Mouse (Mus musculus): ENCODE results near the gene Asap2. TPM values are rescaled to one million over a fixed set of nuclear protein-coding genes. Genes with fewer than 3 reads are reported as not detected.
A peak's percentile ranks its signal among the peaks of the same experiment; 100 is the strongest.

Asap2 gene
- polyA plus RNA-seq, 1 experiment from 2014 or later: 7.6 TPM

GRCm38 (mm10) chr12:21191546-21191945 lies 201.3 kb downstream of the Asap2 start:
- H3K4me1 ChIP-seq: no peaks in the 10 kb centered on the region
- H3K9ac ChIP-seq: no peak overlapping the region
- no peaks in the 10 kb centered on the region for H3K36me3 ChIP-seq
- no peak overlapping the region for H3K4me3 ChIP-seq (replicated peaks)
- no peaks in the 10 kb centered on the region for H3K27me3 ChIP-seq
- no peak overlapping the region for H3K4me2 ChIP-seq (replicated peaks)
- H3K9me3 ChIP-seq (replicated peaks): no peaks in the 10 kb centered on the region
- no peak overlapping the region for H3K27ac ChIP-seq (replicated peaks)
- WGBS: 76% methylated on average over 2 of the region's 2 CpGs
- no peak for ATAC-seq (ENCODE audit: insufficient number of reproducible peaks, low FRiP score, low TSS enrichment, low read depth)

DNA sequence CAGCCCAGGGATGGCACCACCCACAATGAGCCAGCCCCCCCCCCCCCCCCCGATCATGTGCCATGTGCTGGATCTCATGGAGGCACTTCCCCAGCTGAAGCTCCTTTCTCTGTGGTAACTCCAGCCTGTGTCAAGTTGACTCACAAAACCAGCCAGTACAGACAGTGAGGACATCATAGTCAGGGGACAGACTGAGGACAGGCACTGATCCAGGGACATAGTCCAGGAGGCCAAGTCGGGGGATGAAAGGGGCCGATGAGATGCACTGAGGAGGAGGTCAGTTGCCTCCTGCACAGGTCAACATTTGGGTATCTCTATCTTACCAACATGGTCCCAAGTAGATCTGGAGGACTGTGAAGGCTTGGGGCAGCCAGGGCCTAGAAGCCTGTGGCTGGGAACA lies 205.2 kb downstream of the Asap2 start:
- Histone ChIP-seq H3K27me3 (no peaks in the 10 kb centered on the region), H3K4me2 (replicated peaks) (no peak overlapping the region), H3K27ac (replicated peaks) (no peak overlapping the region), H3K36me3 (no peaks in the 10 kb centered on the region), H3K9ac (no peak overlapping the region), H3K4me3 (replicated peaks) (no peak overlapping the region), H3K9me3 (replicated peaks) (no peaks in the 10 kb centered on the region), H3K4me1 (no peaks in the 10 kb centered on the region)
- ATAC-seq (ENCODE audit: insufficient number of reproducible peaks, low FRiP score, low TSS enrichment, low read depth): no peak
- 91% methylated on average over 3 of the region's 3 CpGs for WGBS

DNA sequence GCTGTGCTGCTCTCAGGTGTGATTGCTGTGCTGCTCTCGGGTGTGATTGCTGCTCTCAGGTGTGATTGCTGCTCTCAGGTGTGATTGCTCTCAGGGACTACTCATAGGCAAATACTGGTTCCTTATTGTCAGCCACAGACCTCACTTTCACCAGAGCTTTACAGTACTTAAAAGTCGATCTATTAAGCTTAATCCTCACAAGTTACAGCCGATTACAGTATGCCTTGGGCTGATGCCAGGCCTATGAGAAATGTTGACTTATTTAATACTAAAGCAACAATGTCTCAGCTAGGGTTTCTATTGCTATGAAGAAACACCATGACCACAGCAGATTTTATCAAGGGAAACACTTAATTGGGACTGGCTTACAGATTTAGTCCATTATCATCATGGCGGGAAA lies 206.2 kb downstream of the Asap2 start:
- no peaks in the 10 kb centered on the region for H3K36me3 ChIP-seq
- 79% methylated on average over 4 of the region's 4 CpGs for WGBS
- H3K9ac ChIP-seq: no peak overlapping the region
- H3K4me2 ChIP-seq (replicated peaks): no peak overlapping the region
- no peak for ATAC-seq (ENCODE audit: insufficient number of reproducible peaks, low FRiP score, low TSS enrichment, low read depth)
- H3K4me1 ChIP-seq: no peaks in the 10 kb centered on the region
- no peaks in the 10 kb centered on the region for H3K27me3 ChIP-seq
- no peak overlapping the region for H3K4me3 ChIP-seq (replicated peaks)
- no peaks in the 10 kb centered on the region for H3K9me3 ChIP-seq (replicated peaks)
- no peak overlapping the region for H3K27ac ChIP-seq (replicated peaks)

GRCm38 (mm10) chr12:21200613-21201012 lies 210.4 kb downstream of the Asap2 start:
- Histone ChIP-seq H3K4me1 (peaks cover 6% of the 10 kb centered on the region; the same call in 1 of the 2 replicates), H3K4me3 (replicated peaks) (no peak overlapping the region), H3K27me3 (no peaks in the 10 kb centered on the region), H3K36me3 (0 out of 2 replicates have a peak, but pooled peaks cover under 1% of the 10 kb centered on the region), H3K9ac (no peak overlapping the region), H3K4me2 (replicated peaks) (no peak overlapping the region), H3K27ac (replicated peaks) (no peak overlapping the region), H3K9me3 (replicated peaks) (no peaks in the 10 kb centered on the region)
- ATAC-seq (ENCODE audit: insufficient number of reproducible peaks, low FRiP score, low TSS enrichment, low read depth): no peak
- WGBS: 85% methylated on average over 8 of the region's 8 CpGs

GRCm38 (mm10) chr12:21201485-21202269 lies 211.4 kb downstream of the Asap2 start:
- 0 out of 2 replicates have a peak, but pooled peaks cover 9% of the 10 kb centered on the region for H3K36me3 ChIP-seq
- H3K9ac ChIP-seq: no peak overlapping the region
- peaks cover 6% of the 10 kb centered on the region; the same call in 1 of the 2 replicates for H3K4me1 ChIP-seq
- no peak overlapping the region for H3K27ac ChIP-seq (replicated peaks)
- no peak for ATAC-seq (ENCODE audit: insufficient number of reproducible peaks, low FRiP score, low TSS enrichment, low read depth)
- 64% methylated on average over 10 of the region's 10 CpGs for WGBS
- H3K4me2 ChIP-seq (replicated peaks): no peak overlapping the region
- no peaks in the 10 kb centered on the region for H3K9me3 ChIP-seq (replicated peaks)
- H3K27me3 ChIP-seq: no peaks in the 10 kb centered on the region
- no peak overlapping the region for H3K4me3 ChIP-seq (replicated peaks)

- 36% methylated on average over 11 of the region's 11 CpGs for WGBS
Observed at GRCm38 (mm10) chr12:21204701-21205312, 214.5 kb downstream of the Asap2 start.

GRCm38 (mm10) chr12:21205799-21206198 lies 215.5 kb downstream of the Asap2 start:
- H3K4me1 ChIP-seq: peaks cover 6% of the 10 kb centered on the region; the same call in 1 of the 2 replicates
- H3K4me2 ChIP-seq (replicated peaks): no peak overlapping the region
- H3K9me3 ChIP-seq (replicated peaks): no peaks in the 10 kb centered on the region
- no peak overlapping the region for H3K9ac ChIP-seq
- WGBS: 91% methylated on average over 4 of the region's 4 CpGs
- H3K4me3 ChIP-seq (replicated peaks): no peak overlapping the region
- H3K27me3 ChIP-seq: no peaks in the 10 kb centered on the region
- ATAC-seq (ENCODE audit: insufficient number of reproducible peaks, low FRiP score, low TSS enrichment, low read depth): no peak
- 0 out of 2 replicates have a peak, but pooled peaks cover 15% of the 10 kb centered on the region for H3K36me3 ChIP-seq
- no peak overlapping the region for H3K27ac ChIP-seq (replicated peaks)

More at GRCm38 (mm10) chr12:21204701-21205312, 214.5 kb downstream of the Asap2 start:
- Histone ChIP-seq H3K4me1 (peaks cover 6% of the 10 kb centered on the region; the same call in 1 of the 2 replicates), H3K27me3 (no peaks in the 10 kb centered on the region), H3K4me2 (replicated peaks) (no peak overlapping the region), H3K36me3 (0 out of 2 replicates have a peak, but pooled peaks cover 15% of the 10 kb centered on the region), H3K9me3 (replicated peaks) (no peaks in the 10 kb centered on the region), H3K9ac (no peak overlapping the region), H3K27ac (replicated peaks) (peak overlapping the region; percentile 39; the same call in 1 of the 2 replicates), H3K4me3 (replicated peaks) (no peak overlapping the region)
- ATAC-seq (ENCODE audit: insufficient number of reproducible peaks, low FRiP score, low TSS enrichment, low read depth): peak; percentile 52; the same call in 1 of the 2 replicates

GRCm38 (mm10) chr12:21207422-21207821 lies 217.2 kb downstream of the Asap2 start:
- Histone ChIP-seq H3K4me2 (replicated peaks) (no peak overlapping the region), H3K36me3 (0 out of 2 replicates have a peak, but pooled peaks cover 15% of the 10 kb centered on the region), H3K9me3 (replicated peaks) (no peaks in the 10 kb centered on the region), H3K9ac (no peak overlapping the region), H3K4me3 (replicated peaks) (no peak overlapping the region), H3K4me1 (peaks cover 6% of the 10 kb centered on the region; the same call in 1 of the 2 replicates), H3K27me3 (no peaks in the 10 kb centered on the region), H3K27ac (replicated peaks) (no peak overlapping the region)
- ATAC-seq (ENCODE audit: insufficient number of reproducible peaks, low FRiP score, low TSS enrichment, low read depth): no peak
- WGBS: 84% methylated on average over 5 of the region's 5 CpGs

- no peak overlapping the region for H3K9ac ChIP-seq
- H3K4me3 ChIP-seq (replicated peaks): no peak overlapping the region
- H3K4me2 ChIP-seq (replicated peaks): no peak overlapping the region
- no peak overlapping the region for H3K27ac ChIP-seq (replicated peaks)
- H3K27me3 ChIP-seq: no peaks in the 10 kb centered on the region
- H3K4me1 ChIP-seq: peaks cover 6% of the 10 kb centered on the region; the same call in 1 of the 2 replicates
- no peaks in the 10 kb centered on the region for H3K9me3 ChIP-seq (replicated peaks)
- peaks cover 15% of the 10 kb centered on the region; the same call in 1 of the 2 replicates for H3K36me3 ChIP-seq
- no peak for ATAC-seq (ENCODE audit: insufficient number of reproducible peaks, low FRiP score, low TSS enrichment, low read depth)
- WGBS: 82% methylated on average over 11 of the region's 11 CpGs
Observed at GRCm38 (mm10) chr12:21208172-21208795, 218.0 kb downstream of the Asap2 start.

GRCm38 (mm10) chr12:21209273-21209672 lies 219.0 kb downstream of the Asap2 start:
- H3K27me3 ChIP-seq: no peaks in the 10 kb centered on the region
- peaks cover 17% of the 10 kb centered on the region; the same call in 1 of the 2 replicates for H3K36me3 ChIP-seq
- H3K4me1 ChIP-seq: peaks cover 5% of the 10 kb centered on the region; the same call in 1 of the 2 replicates
- no peak overlapping the region for H3K27ac ChIP-seq (replicated peaks)
- H3K4me3 ChIP-seq (replicated peaks): no peak overlapping the region
- no peak for ATAC-seq (ENCODE audit: insufficient number of reproducible peaks, low FRiP score, low TSS enrichment, low read depth)
- no peak overlapping the region for H3K4me2 ChIP-seq (replicated peaks)
- no peaks in the 10 kb centered on the region for H3K9me3 ChIP-seq (replicated peaks)
- WGBS: 84% methylated on average over 10 of the region's 10 CpGs
- H3K9ac ChIP-seq: no peak overlapping the region

- H3K9ac ChIP-seq: no peak overlapping the region
- no peaks in the 10 kb centered on the region for H3K4me1 ChIP-seq
- H3K27ac ChIP-seq (replicated peaks): no peak overlapping the region
- no peak overlapping the region for H3K4me2 ChIP-seq (replicated peaks)
- no peaks in the 10 kb centered on the region for H3K9me3 ChIP-seq (replicated peaks)
- H3K36me3 ChIP-seq: peaks cover 5% of the 10 kb centered on the region; the same call in 1 of the 2 replicates
- H3K4me3 ChIP-seq (replicated peaks): no peak overlapping the region
- no peaks in the 10 kb centered on the region for H3K27me3 ChIP-seq
- 86% methylated on average over 17 of the region's 17 CpGs for WGBS
- no peak for ATAC-seq (ENCODE audit: insufficient number of reproducible peaks, low FRiP score, low TSS enrichment, low read depth)
Observed at GRCm38 (mm10) chr12:21212876-21213275, 222.6 kb downstream of the Asap2 start.
